Mouse (Mus musculus) T-cell, adult 2 months (primary cell): ENCODE measurements around the gene Slc35a3.
A peak's percentile ranks its signal among the peaks of the same experiment; 100 is the strongest.
"Not testable (repeated sequence)": the region's sequence is repeated elsewhere in the genome, so short reads cannot be mapped to it uniquely, and the experiment has no call there.

Experiments used
- DNase-seq: peaks from one replicate; pipeline ENCODE4 v3.0.0; 2022; ENCODE audit warnings: low spot score

Gene Slc35a3

GRCm38 (mm10) chr3:116698786-116699185 lies 13.8 kb downstream of the Slc35a3 start:
- no peak for DNase-seq

GRCm38 (mm10) chr3:116695666-116695985 lies 17.0 kb downstream of the Slc35a3 start:
- no peak for DNase-seq

DNA sequence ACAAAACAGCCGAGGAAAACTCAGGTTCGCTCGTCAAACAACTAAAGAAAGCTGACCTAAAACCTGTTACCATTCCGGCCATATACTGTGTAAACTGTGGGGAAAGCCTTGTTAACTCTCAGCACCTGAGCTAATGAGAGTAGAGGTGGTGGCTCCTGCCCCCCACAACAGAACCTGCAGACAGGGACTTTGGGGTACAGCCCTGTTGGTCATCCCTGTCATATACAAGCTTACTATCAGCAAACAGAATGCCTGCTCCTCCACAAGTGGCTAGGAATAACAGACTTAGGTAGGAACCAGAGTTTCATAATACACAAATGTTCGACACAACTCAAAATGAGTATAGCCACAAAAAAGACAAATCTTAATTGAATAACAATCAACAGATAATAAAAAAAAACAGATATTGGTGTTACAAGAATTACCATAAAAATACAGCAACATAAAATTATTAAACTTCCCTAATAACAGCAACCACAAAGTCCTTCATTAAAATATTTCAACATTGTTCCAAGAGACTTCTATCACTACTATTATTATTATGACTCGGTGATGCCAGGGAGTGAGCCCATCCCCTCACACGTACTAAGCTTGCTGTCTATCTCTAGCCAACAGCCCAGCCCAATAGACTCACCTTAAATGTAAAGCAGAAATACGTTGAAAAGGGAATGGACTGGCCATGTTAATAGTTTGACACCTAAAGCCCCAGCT lies 17.5 kb downstream of the Slc35a3 start:
- DNase-seq: no peak

DNA sequence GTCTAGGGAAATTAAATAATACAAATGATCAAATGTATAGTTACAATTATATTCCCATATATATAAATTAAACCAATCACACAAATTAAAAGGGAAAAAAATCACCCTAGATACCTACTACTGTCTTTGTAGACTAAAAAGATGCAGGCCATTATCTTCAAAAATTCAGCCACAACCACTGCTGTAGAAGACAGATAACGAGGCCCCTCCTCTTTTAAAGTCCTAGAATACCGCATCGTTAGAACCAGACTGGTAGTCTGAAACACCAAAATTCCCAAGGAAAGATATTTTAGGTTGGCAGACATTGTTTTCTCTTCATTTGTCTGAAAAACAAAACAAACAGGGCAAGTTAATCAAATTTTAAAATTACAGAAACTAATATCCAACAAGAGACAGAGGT lies 18.3 kb downstream of the Slc35a3 start:
- no peak for DNase-seq

DNA sequence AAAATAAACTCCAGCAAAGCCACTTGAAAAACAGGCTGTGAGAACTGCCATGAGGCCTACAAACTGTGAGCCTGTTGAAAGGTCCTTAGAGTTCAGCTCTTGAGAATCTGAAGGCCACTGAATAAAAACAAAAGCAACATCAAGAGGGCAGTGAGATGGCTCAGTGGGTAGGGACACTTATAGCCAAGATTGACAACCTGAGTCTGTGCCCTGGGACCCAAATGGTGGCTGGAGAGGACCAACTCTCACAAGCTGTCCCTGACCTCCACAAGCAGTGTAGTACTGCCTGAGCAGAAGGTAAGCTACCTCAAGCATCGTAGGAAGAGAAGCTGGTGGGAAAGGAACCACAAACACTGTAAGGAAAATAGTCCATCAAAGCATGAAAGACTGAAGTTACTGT lies 31.5 kb downstream of the Slc35a3 start, which contains the start of gene Gm43191:
TSS of gene Gm43191 (minus strand) at position 101 of the 400 bp plus-strand sequence.
- no peak for DNase-seq

DNA sequence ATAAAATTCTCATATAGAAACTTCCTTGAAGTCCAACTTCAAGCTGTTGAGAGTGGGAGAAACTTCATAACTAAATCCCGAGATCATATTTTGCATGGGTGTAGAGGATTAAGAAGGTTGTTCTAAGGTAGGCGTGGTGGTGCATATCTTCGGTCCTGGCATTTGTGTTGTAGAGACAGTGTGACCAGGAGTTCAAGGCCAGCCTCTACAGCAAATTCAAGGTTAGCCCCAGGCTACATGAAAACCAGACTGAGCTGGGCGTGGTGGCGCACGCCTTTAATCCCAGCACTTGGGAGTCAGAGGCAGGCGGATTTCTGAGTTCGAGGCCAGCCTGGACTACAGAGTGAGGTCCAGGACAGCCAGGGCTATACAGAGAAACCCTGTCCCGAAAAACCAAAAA lies 48.4 kb downstream of the Slc35a3 start:
- DNase-seq: not testable (repeated sequence)

DNA sequence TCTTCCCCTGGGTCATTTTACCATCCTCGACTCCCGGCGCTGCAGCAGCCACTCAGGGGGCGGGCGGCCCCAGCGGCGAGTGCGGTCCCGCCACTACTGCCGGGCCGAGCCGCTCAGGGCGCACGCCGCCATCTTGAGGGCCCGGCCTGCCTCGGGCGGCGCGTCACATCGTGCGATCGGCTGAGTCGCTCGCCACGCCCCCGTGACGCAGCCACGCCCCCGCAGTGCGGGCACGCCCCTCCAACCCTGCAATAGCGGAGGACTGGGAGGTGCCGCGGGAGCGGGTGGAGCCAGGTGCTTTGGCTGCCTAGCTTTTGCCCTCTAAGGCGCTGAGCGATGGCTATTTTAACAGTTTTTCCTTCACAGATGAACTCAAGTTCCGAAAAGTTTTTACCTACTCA lies 50.2 kb downstream of the Slc35a3 start, which contains the start of gene Mfsd14a:
TSS of gene Mfsd14a (minus strand) at position 215 of the 401 bp plus-strand sequence.
- DNase-seq: peak; percentile 99

GRCm38 (mm10) chr3:116661870-116662414 lies 50.7 kb downstream of the Slc35a3 start:
- DNase-seq: no peak

DNA sequence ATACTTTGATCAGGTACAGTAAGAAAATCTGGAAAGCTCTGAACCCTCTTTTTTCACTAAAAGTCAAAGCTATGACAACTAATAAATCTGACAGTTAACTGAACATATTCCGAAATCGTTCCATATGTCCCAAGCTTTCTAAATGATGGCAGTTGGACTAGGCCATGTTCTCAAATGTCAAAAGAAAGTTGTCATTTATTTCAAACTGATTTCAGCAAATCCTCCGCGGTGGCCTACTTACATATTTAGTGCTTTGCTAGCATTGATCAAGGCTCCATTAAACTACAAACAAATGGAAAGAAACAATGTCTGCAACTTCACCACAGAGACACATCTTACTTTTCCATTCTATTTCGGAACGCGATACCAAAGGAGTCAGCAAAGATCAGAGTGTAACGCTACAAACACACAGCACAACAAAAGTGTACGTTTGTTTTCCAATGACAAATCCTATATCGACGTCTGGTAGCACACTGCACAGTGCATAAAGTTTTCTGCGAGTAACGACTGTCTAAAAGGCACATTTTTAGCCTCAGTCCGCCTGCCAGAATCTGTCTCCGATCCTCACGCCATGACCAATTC lies 51.3 kb downstream of the Slc35a3 start:
- DNase-seq: no peak

DNA sequence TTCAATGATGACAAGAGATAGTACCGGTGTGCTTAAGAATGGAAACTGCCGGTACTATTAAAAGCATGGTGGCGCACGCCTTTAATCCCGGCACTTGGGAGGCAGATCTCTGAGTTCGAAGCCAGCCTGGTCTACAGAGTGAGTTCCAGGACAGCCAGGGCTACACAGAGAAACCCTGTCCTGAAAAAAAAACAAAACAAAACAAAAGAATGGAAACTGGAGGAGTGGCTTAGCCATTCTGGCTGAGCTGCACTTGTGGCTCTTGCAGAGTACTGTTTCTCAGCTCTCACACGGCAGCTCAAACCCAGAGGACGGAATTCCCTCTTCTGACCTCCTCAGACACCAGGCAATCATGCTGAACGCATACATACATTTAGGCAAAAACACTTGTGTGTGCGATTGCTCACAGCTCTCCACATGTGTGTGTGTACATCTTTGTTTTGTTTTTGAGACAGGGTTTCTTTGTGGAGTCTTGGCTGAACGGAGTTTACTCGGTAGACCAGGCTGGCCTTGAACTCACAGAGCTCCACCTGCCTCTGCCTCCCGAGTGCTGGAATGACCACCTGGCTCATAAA lies 52.7 kb downstream of the Slc35a3 start:
- DNase-seq: no peak

GRCm38 (mm10) chr3:116658928-116659565 lies 53.6 kb downstream of the Slc35a3 start:
- DNase-seq: no peak

- DNase-seq: no peak
These were observed 56.3 kb downstream of the Slc35a3 start for GRCm38 (mm10) chr3:116656184-116656965.

DNA sequence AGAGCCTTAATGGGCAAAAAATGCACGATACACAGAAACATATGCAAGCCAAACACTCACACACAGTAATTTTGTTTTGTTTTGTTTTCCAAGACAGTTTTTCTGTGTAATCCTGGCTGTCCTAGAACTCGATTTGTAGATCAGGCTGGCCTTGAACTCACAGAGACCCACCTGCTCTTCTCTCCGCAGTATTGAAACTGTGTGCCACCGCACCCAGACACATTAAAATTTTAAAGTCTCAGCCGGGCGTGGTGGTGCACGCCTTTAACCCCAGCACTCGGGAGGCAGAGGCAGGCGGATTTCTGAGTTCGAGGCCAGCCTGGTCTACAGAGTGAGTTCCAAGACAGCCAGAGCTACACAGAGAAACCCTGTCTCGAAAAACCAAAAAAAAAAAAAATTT lies 58.6 kb downstream of the Slc35a3 start:
- DNase-seq: not testable (repeated sequence)

- DNase-seq: no peak
These were observed 59.2 kb downstream of the Slc35a3 start for GRCm38 (mm10) chr3:116653278-116653945.

DNA sequence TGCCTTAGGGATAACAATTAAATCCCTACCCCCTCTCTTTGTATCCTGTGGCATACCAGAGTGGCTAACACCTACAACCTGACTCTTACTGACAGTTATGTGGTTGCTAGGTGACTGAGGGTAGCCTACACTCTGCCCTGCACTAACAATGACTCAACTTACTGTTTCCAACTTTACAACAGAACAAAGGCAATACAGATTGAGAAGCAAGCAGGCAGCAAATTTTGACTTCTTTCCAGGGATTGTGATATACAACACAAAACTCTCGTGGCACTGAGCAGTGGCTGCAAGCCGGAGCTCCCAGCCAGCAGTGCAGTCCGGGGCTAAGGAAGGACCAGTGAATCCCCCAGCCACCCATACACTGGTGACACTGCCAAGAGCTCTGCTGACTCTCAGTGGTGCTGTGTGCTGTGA lies 60.6 kb downstream of the Slc35a3 start:
- no peak for DNase-seq

GRCm38 (mm10) chr3:116650698-116651097 lies 61.9 kb downstream of the Slc35a3 start:
- no peak for DNase-seq

DNA sequence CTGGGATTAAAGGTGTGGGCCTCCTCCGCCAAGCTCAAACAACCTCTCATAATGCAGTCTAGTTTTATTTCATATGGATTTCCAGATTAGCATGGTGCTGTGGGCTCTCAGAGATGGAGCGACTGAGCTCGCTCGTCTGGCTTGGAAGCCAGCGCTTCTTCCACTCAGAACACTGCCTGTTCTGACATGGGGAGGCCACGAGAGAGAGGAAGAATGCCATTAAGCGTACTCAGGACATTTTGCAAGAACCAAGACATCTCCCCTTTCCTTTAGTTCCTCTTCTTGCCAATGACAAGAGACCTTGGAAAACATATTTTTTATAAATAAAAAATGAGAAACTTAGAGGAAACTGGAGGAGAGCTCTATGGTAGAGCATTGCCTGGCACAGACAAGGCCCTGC lies 63.8 kb downstream of the Slc35a3 start:
- no peak for DNase-seq

DNA sequence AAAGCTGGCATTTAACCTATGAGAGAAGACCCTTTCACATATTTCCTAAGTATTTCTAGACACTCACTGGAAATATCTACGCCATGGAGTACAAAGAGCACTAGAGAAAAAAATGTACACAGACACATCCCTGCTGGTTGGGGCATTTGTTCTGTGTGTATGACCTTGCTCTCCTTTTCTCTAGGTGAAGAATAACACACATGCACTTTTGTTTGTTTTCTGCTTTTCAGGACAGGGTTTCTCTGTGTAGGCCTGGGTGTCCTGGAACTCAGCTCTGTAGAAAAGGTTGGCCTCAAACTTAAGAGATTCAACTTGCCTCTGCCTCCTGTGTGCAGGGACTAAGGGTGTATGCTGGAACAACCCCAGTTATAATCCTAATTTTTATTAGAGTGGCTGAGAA lies 66.2 kb downstream of the Slc35a3 start:
- no peak for DNase-seq

- DNase-seq: no peak
These were observed 70.3 kb downstream of the Slc35a3 start for GRCm38 (mm10) chr3:116642373-116642772.

GRCm38 (mm10) chr3:116641811-116642371 lies 70.7 kb downstream of the Slc35a3 start:
- DNase-seq: no peak

- no peak for DNase-seq
These were observed 72.6 kb downstream of the Slc35a3 start for GRCm38 (mm10) chr3:116640024-116640423.
